25 mouse cellular contexts compared by ENCODE assay signal in the genomic region with DNA sequence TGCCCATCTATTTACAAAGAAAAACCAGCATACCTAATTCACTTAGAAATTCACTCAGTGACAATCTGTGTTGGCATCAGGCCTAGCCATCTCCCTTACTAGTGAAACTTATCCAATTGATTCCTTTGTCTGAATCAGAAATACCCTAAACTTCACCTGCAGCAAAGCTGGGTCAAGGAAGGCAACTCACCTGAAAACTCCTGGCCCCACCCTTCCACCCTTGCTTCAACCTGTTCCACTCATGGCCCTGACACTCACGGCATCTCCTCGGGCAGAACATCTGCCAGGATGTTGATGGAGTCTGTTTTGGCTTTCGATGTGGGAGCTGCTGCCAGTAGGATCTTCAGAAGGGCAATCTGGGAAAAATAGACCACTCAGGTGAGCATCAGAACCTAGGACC. TPM values are rescaled to one million over a fixed set of nuclear protein-coding genes. Genes with fewer than 3 reads are reported as not detected.
"Had no signal": no experiment of that assay in that cellular context is flagged by ENCODE, and none has a peak within 500 bp of the region (broad histone marks: within the 10 kb centered on the region; RNA-seq: fewer than 3 reads in every experiment).

No protein-coding gene starts in this region.

- H3K27ac ChIP-seq: liver, embryonic 13.5 days; liver, embryonic 15.5 days; lung, embryonic 15.5 days; macrophage; midbrain, embryonic 13.5 days; midbrain, embryonic 15.5 days; neural tube, embryonic 12.5 days; stomach, embryonic 15.5 days; stomach, postnatal 0 days had no signal

- ATAC-seq: liver, postnatal 0 days; lung, postnatal 0 days; midbrain, embryonic 13.5 days; midbrain, embryonic 15.5 days had no signal

- H3K9ac ChIP-seq: liver, embryonic 13.5 days; liver, embryonic 15.5 days; liver, postnatal 0 days; lung, embryonic 15.5 days; midbrain, embryonic 13.5 days; midbrain, embryonic 15.5 days; neural tube, embryonic 12.5 days; stomach, embryonic 15.5 days had no signal

- H3K27me3 ChIP-seq: liver, embryonic 13.5 days; liver, embryonic 15.5 days; lung, embryonic 15.5 days; megakaryocyte, embryonic 14.5 days; midbrain, embryonic 13.5 days; midbrain, embryonic 15.5 days; neural tube, embryonic 12.5 days; stomach, embryonic 15.5 days had no signal

- H3K4me1 ChIP-seq: liver, embryonic 13.5 days; liver, embryonic 15.5 days; lung, embryonic 15.5 days; midbrain, embryonic 13.5 days; midbrain, embryonic 15.5 days; neural tube, embryonic 12.5 days; stomach, embryonic 15.5 days had no signal

- DNase-seq: liver; liver, embryonic 13.5 days; liver, postnatal 0 days; lung, adult 2 months; lung, postnatal 14 days; lung, postnatal 36 days; thymus, adult 18-20 months; thymus, postnatal 14 days; thymus, postnatal 36 days had no signal

- H3K4me3 ChIP-seq: liver, embryonic 13.5 days; liver, embryonic 15.5 days; lung, embryonic 15.5 days; megakaryocyte, embryonic 14.5 days; midbrain, embryonic 13.5 days; midbrain, embryonic 15.5 days; neural tube, embryonic 12.5 days; stomach, embryonic 15.5 days had no signal

- H3K4me2 ChIP-seq: liver, embryonic 11.5 days; liver, embryonic 13.5 days; liver, embryonic 15.5 days; lung, embryonic 15.5 days; midbrain, embryonic 11.5 days; midbrain, embryonic 13.5 days; midbrain, embryonic 15.5 days; neural tube, embryonic 12.5 days; stomach, embryonic 15.5 days had no signal

- H3K9me3 ChIP-seq: liver, embryonic 13.5 days; liver, embryonic 15.5 days; lung, embryonic 15.5 days; megakaryocyte, embryonic 14.5 days; midbrain, embryonic 13.5 days; midbrain, embryonic 15.5 days; neural tube, embryonic 12.5 days; stomach, embryonic 15.5 days had no signal

RNA-seq across cellular contexts. Expression of gene Gm10961, which starts 13.3 kb away (rescaled TPM):
- polyA plus RNA-seq: liver, embryonic 11.5 days; liver, embryonic 13.5 days; liver, embryonic 15.5 days; liver, postnatal 0 days; lung, adult 2 months; lung, embryonic 15.5 days; lung, postnatal 0 days; macrophage; midbrain, embryonic 11.5 days; midbrain, embryonic 13.5 days; midbrain, embryonic 15.5 days; midbrain, postnatal 0 days; neural tube, embryonic 12.5 days; neural tube, embryonic 14.5 days; spleen, adult 2 months; stomach, embryonic 15.5 days; stomach, postnatal 0 days; thymus, postnatal 0 days had no signal

RNA-seq across cellular contexts. Expression of gene Alx3, which starts 23.0 kb away (rescaled TPM):
- polyA plus RNA-seq: liver, postnatal 0 days; lung, adult 2 months; lung, postnatal 0 days; macrophage; neural tube, embryonic 14.5 days; spleen, adult 2 months; stomach, embryonic 15.5 days; stomach, postnatal 0 days had no signal
